Mouse (Mus musculus) telencephalon, adult 2 months (tissue): ENCODE measurements around the gene Zer1.

Experiments used
- DNase-seq: peaks from one replicate; pipeline ENCODE4 v3.0.0-alpha.2; 2011; ENCODE audit warnings: low read depth, low spot score

Zer1 gene

GRCm38 (mm10) chr2:30128789-30129188, 4.4 kb upstream of the Zer1 start:
- DNase-seq = no peak

- no peak for DNase-seq
These were observed 485 bp downstream of the Zer1 start for GRCm38 (mm10) chr2:30123729-30124471.

DNA sequence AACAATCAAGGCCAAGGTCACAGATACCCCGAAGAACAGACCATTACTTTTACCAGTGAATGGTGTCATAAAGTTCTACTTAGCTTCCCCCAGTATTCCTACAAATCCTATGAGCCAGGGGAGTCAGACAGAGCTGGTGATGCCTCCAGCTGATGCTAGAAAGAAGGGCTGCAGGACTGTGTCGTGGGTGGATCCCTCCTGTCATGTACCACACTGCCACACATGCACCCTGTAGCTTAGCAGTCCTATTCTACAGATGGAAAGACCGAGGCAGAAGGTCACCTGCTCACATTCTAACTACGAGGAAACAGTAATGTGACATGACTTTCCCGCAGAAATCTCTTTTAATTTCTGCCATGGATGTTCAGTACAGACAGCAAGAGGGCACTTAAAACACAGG, 1.6 kb downstream of the Zer1 start:
- no peak for DNase-seq

DNA sequence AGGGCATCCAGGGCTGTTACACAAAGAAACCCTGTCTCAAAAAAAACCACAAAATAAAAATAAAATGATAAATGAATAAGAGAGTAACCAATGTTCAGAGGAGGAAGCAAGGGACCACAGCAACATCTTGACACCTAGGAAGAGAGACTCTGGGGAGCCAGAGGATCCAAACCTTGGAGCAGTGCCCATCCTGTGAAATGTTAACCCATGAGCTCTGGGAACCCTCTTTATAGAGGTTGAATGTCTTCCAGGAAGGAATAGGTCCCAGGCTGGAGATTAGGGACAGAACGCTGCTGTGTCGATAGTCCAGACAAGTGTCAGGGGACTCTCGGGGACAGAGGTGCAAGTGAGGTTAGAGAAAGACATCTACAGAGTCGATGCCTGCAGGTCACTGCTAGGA, 4.1 kb downstream of the Zer1 start:
- DNase-seq = no peak

- peak; percentile 84 for DNase-seq
These were observed 4.7 kb downstream of the Zer1 start for GRCm38 (mm10) chr2:30119641-30120051.

DNA sequence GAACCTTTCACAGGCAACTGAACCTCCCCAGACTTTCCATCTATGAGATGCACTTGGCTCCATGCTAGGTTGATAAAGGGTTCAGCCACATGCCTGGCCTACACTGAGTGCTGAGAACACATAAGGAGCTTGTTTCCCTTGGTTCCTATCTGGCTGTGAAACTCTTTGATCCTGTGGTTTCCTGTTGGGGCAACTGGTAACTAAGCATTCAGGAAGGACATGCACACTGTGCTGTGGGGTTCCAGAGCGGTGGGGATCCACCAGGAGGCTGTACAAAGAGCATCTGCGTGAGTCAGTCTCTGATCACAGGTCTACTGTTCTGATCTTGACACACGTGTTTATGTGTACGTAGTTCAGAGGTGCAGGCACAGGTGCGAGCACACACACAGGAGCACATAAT, 11.8 kb downstream of the Zer1 start:
- no peak for DNase-seq

GRCm38 (mm10) chr2:30111500-30111899, 12.9 kb downstream of the Zer1 start:
- DNase-seq = no peak

- no peak for DNase-seq
These were observed 16.1 kb downstream of the Zer1 start for GRCm38 (mm10) chr2:30108260-30108659.

GRCm38 (mm10) chr2:30107646-30108045, 16.7 kb downstream of the Zer1 start:
- no peak for DNase-seq

DNA sequence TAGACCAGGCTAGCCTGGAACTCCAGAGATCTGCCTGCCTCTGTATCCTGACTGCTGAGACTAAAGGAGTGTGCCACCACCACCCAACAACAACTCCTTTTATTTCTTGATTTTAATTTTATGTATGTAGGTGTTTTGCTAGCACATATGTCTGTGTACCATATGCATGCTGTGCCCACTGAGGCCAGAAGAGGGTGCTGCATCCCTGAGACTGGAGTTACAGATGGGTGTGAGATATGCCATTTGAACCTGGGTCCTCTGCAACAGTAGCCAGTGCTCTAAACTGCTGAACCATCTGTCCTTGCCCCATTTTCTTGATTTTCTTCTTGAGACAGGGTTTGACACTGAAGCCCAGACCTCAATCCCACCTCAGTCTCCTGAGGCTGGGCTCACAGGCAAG, 18.0 kb downstream of the Zer1 start:
- no peak for DNase-seq

DNA sequence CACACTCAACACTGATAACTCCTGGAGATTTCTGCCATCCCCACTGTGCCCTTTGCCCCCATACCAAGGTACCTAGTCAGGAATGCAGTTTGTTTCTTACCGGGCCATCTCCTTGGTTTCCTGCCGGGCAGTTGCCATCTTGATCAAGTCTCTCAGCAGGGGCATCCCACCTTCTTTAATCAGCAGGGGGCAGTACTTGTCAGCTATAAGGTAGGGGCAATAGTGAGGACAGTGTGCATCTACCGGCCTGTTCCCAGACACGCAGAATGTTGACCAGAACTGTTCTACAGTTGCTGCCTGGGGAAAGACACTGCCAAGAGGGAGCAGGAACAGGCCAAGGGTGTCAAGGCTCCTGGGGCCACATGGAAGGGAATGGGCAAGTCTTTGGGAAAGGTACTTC, 24.2 kb downstream of the Zer1 start:
- no peak for DNase-seq

DNA sequence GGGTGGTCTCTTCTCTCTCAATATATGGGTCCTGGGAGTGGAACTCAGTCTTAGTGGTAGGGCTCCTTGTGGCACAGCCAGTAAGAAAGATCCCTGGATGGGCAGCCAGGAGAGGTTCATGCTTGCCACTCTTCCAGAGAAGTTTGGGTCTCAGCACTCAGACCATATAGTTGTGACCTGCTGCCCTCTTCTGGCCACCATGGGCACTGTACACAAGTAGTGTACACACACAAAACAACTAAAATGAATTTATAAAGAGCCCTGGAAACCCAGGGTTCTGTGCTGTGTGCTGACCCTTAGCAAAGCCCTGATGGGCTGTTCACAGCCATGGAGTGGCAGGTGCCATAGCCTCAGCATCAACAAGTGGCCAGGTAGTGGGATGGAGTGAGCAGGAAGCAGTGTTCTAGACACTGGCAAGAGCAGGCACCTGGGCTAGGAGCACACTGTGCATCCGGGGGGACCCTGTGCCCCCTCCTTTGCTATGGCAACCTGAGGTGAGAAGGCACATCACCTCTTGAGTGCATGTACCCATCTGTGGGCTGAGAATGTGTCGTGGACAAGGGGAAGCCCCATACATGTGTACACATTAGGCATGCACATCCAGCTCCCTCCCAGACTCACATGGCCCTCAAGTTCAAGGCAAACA, 28.4 kb downstream of the Zer1 start:
- no peak for DNase-seq

GRCm38 (mm10) chr2:30094208-30094588, 30.2 kb downstream of the Zer1 start:
- no peak for DNase-seq

DNA sequence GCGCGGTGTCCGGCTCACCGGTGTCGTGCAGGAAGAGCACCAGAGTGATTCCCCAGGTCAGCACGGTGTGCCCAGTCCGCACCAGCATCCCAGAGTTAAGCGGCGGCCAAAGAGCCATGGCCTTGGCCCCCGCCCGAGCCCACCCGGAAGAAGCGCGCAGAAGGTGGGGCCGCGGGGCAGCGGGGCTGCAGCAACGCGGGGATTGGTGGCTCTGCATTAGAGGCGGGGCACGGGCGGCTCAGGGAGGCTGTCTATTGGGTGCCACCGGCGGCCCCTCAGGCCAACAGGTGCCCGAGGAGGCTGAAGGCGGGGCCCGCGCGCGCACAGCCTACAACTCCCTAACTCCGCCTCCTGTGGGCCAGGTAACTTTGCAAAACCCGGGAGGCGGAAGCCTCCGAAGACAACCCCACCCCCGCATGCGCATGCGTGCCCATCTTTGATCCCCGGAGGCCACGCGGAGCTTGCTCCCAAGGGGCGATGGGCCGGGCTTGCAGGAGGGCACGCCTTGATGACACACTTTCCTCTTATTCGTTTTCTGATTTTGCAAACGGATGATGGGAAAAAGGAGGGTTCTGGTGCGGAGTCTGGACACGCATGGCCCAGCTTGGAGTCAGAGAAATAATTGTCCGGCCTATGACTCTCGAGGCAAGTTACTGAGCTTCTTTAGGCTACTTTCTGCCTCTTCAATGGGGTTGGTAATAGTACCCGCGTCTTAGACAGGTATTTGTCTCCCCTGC, 30.7 kb downstream of the Zer1 start, which contains the start of gene Zdhhc12:
TSS of gene Zdhhc12 (minus strand) at position 178 of the 737 bp plus-strand sequence.
- peak; percentile 92 for DNase-seq

- DNase-seq = no peak
These were observed 32.0 kb downstream of the Zer1 start for GRCm38 (mm10) chr2:30092280-30092918.

- no peak for DNase-seq
These were observed 32.9 kb downstream of the Zer1 start for GRCm38 (mm10) chr2:30091521-30091920.

GRCm38 (mm10) chr2:30087310-30087709, 37.1 kb downstream of the Zer1 start:
- DNase-seq = no peak

DNA sequence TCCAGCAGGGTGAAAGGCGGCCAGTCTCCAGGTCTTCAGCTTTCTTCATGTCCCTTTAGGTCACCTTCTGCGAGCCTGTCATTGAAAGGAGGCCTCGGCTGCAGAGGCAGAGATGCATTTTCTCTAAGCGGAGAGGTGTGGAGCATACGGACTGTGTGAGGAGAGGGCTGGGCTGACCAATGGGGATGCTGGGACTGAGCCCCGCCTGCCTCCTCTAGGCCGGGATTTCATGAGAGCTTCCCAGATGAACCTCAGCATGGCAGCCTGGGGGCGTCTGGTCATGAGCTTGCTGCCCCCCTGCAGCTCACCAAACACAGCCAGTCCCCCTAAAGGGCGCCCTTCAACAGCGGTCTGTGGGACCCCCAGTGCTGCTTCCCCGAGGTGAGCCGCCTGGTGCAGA, 39.8 kb downstream of the Zer1 start:
- no peak for DNase-seq

GRCm38 (mm10) chr2:30084113-30084512, 40.3 kb downstream of the Zer1 start:
- DNase-seq = no peak

GRCm38 (mm10) chr2:30080181-30080800, 44.1 kb downstream of the Zer1 start:
- DNase-seq = no peak

DNA sequence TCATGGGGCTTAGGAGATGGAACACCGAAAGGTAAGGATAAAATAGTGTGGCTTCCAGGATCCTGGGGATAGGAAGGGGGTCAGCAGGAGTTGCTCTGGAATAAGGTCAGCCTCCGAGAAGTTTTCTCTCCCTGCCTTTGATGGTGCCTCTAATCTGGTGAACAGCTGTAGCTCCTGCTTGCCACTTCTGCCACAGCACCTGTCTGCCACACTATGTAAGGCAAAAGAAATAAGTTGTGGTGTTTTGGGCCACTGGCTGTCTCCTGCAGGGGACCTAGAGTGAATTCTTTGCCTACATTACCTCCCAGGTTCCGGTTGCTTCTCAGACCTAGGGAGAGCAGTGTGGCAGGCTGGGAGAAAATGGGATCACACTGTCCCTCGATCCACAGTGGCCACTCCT, 45.6 kb downstream of the Zer1 start:
- no peak for DNase-seq

DNA sequence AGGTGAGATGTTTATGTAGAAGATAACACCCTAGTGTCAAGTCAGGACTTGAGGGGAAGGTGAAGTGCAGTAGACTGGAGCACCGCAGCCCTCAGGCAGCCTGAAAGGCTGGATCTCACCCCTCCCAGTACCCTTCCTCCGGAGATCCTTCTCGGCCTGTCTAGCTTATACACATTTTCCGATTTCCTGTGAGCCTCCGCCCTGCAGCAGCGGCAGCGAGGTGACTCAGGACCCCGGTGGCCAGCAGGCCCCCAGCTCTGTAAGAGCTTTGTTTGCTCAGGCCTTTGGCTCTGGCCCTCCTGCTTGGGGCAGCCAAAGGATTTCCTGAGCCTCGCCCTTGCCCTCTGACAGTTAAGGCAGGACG, 46.1 kb downstream of the Zer1 start:
- no peak for DNase-seq
